Mouse (Mus musculus) T-helper 17 cell (primary cell): ENCODE results near the gene Gm12166.

Source experiments
- in situ Hi-C, 2 experiments: fragments of 300-600 bp; cut with MboI, MseI; formaldehyde crosslinking; loops; 1 replicate in 1 of 2; 2 replicates in 1 of 2; pipeline ENCODE4 v1.15.1; 2025; ENCODE audit warnings: high pct_unique_total_duplicates in 2 of 2

Gene Gm12166

GRCm38 (mm10) chr11:46022983-46023382 is 29.1 kb downstream of the Gm12166 start:
- in situ Hi-C loops, result no loop called here

GRCm38 (mm10) chr11:46021850-46022249 is 30.3 kb downstream of the Gm12166 start:
- in situ Hi-C loops, result no loop called here

- in situ Hi-C loops, result no loop called here
Observed at GRCm38 (mm10) chr11:46020246-46020645, 31.9 kb downstream of the Gm12166 start.

- in situ Hi-C loops, result no loop called here
Observed at GRCm38 (mm10) chr11:46016061-46016460, 36.1 kb downstream of the Gm12166 start.
